Mouse (Mus musculus): ENCODE results near the gene Fam208b. TPM values are rescaled to one million over a fixed set of nuclear protein-coding genes. Genes with fewer than 3 reads are reported as not detected.
A peak's percentile ranks its signal among the peaks of the same experiment; 100 is the strongest.
"Not testable (repeated sequence)": the region's sequence is repeated elsewhere in the genome, so short reads cannot be mapped to it uniquely, and the experiment has no call there.

The Fam208b gene
- polyA plus RNA-seq, 1 experiment from 2014 or later, result 13.5 TPM

DNA sequence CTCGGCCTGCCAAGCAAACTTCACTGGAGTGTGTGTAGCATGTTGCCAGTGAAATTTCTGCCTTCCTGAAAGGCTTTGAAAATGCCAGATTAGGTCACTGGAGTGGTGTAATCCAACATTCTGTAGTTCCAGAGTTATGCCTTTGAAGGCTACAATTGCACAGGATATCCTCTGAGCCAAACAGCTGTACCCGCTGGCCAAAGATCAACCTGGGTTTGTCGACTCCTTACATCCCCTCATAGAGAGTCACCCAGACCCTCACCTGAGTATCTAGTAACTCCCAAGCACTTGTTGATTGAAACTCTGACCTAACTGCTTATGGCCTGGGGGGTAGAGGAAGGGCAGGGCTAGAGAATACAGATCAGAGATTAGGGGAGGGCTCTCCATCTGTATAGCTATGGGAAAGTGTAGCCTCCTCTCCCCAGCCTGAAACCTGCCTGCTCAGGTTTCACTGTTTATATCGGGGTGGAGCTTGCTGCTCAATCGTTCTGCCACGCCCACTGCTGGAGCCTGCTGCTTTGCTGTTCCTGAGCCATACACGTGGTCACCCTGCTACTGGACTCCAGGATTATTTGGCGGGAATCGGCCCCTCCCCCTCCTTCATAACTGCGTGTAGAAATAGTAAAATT lies 79.1 kb downstream of the Fam208b start:
- H3K4me1 ChIP-seq (replicated peaks), result peaks cover under 1% of the 10 kb centered on the region
- H3K36me3 ChIP-seq, result no peaks in the 10 kb centered on the region
- no peak overlapping the region for H3K27ac ChIP-seq (replicated peaks)
- no peak overlapping the region for H3K4me3 ChIP-seq
- no peak overlapping the region for H3K9ac ChIP-seq
- 68% methylated on average over 10 of the region's 10 CpGs for WGBS
- no peaks in the 10 kb centered on the region for H3K27me3 ChIP-seq
- H3K4me2 ChIP-seq, result no peak overlapping the region
- no peak for ATAC-seq (ENCODE audit: low FRiP score, low read depth)
- H3K9me3 ChIP-seq, result no peaks in the 10 kb centered on the region

DNA sequence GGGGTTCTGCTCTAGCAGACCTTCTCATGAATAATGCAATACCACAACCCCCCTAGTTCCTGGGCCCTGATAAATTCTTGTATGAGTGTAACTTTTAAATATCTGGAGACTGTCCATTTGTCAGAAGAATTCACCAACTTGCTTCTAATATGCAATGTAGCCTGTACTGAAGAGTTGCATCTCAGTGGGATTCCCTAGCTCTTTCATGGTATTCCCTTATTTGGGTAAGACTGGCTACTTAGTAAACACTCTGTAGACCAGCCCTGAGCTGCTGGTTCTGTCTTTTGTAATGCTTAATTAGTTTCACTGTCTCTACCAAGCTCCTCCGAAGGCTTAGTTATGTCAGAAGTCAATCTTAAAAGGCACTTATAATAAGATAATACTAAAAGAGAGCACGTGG lies 79.7 kb downstream of the Fam208b start:
- not testable (repeated sequence) for ATAC-seq (ENCODE audit: low FRiP score, low read depth); H3K4me2 ChIP-seq; H3K36me3 ChIP-seq; H3K9ac ChIP-seq; H3K9me3 ChIP-seq; H3K27me3 ChIP-seq; H3K4me1 ChIP-seq (replicated peaks); H3K4me3 ChIP-seq; H3K27ac ChIP-seq (replicated peaks)
- 48% methylated on average over 2 of the region's 2 CpGs for WGBS

GRCm38 (mm10) chr13:3530451-3530850 lies 80.5 kb downstream of the Fam208b start:
- Histone ChIP-seq H3K4me3 (no peak overlapping the region), H3K9ac (no peak overlapping the region), H3K27ac (replicated peaks) (no peak overlapping the region), H3K4me1 (replicated peaks) (no peaks in the 10 kb centered on the region), H3K36me3 (no peaks in the 10 kb centered on the region), H3K27me3 (no peaks in the 10 kb centered on the region), H3K4me2 (no peak overlapping the region), H3K9me3 (no peaks in the 10 kb centered on the region)
- no peak for ATAC-seq (ENCODE audit: low FRiP score, low read depth)
- whole genome bisulfite sequencing, result 62% methylated on average over 3 of the region's 3 CpGs

- H3K27ac ChIP-seq (replicated peaks), result no peak overlapping the region
- no peaks in the 10 kb centered on the region for H3K9me3 ChIP-seq
- H3K4me2 ChIP-seq, result no peak overlapping the region
- 77% methylated on average over 8 of the region's 8 CpGs for WGBS
- H3K4me1 ChIP-seq (replicated peaks), result no peaks in the 10 kb centered on the region
- ATAC-seq (ENCODE audit: low FRiP score, low read depth), result no peak
- no peak overlapping the region for H3K4me3 ChIP-seq
- no peaks in the 10 kb centered on the region for H3K27me3 ChIP-seq
- no peak overlapping the region for H3K9ac ChIP-seq
- no peaks in the 10 kb centered on the region for H3K36me3 ChIP-seq
Measured at GRCm38 (mm10) chr13:3526328-3526727, 84.6 kb downstream of the Fam208b start.

- H3K27ac ChIP-seq (replicated peaks), result no peak overlapping the region
- no peak overlapping the region for H3K4me3 ChIP-seq
- no peak overlapping the region for H3K9ac ChIP-seq
- no peak overlapping the region for H3K4me2 ChIP-seq
- H3K9me3 ChIP-seq, result no peaks in the 10 kb centered on the region
- no peak for ATAC-seq (ENCODE audit: low FRiP score, low read depth)
- 55% methylated on average over 4 of the region's 4 CpGs for WGBS
- no peaks in the 10 kb centered on the region for H3K36me3 ChIP-seq
- no peaks in the 10 kb centered on the region for H3K4me1 ChIP-seq (replicated peaks)
- H3K27me3 ChIP-seq, result no peaks in the 10 kb centered on the region
Measured at GRCm38 (mm10) chr13:3525611-3526051, 85.3 kb downstream of the Fam208b start.

DNA sequence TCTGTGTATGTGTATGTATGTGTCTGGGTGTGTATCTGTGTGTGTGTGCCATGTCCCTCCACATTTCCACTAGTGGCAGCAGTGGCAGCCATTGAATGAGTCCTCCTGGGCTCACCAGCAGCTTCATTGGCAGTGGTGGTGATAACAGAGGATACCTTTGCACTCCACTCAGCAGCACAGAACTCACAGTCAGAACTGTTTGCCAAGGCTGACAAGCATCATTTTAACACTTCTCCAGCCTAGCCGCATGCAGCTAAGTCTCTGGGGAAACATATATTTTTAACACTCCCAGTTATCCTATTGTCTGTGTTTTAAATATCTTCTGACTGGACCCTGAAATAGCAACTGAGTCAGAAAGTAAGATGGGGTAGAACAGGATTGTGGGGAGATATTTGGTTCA lies 87.0 kb downstream of the Fam208b start:
- H3K9ac ChIP-seq, result no peak overlapping the region
- 74% methylated on average over 1 of the region's 1 CpGs for WGBS
- ATAC-seq (ENCODE audit: low FRiP score, low read depth), result no peak
- H3K4me3 ChIP-seq, result no peak overlapping the region
- no peak overlapping the region for H3K27ac ChIP-seq (replicated peaks)
- no peaks in the 10 kb centered on the region for H3K9me3 ChIP-seq
- H3K4me2 ChIP-seq, result no peak overlapping the region
- H3K27me3 ChIP-seq, result no peaks in the 10 kb centered on the region
- H3K4me1 ChIP-seq (replicated peaks), result no peaks in the 10 kb centered on the region
- H3K36me3 ChIP-seq, result no peaks in the 10 kb centered on the region

DNA sequence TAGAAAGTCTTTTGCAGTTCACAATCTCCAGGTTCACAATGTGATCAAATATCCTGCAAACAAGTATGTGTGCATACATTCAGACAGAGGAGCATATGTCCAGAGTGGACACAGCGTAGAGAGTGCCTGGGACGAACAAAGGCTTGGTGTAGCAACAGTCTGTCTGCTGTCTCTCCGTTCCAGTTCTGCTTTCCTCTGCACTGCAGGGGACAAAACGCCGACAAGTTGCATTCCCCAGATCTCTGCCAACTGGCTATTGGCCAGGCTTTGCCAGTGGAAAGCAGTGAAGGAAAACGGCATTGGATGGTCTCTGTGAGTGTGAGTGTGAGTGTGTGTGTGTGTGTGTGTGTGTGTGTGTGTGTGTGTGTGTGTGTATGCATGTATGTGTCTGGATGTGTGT lies 87.4 kb downstream of the Fam208b start:
- Histone ChIP-seq H3K9me3 (no peaks in the 10 kb centered on the region), H3K9ac (no peak overlapping the region), H3K4me2 (0 out of 2 replicates have a peak overlapping the region, but pooled peaks have one; percentile 4), H3K36me3 (no peaks in the 10 kb centered on the region), H3K4me1 (replicated peaks) (no peaks in the 10 kb centered on the region), H3K27me3 (no peaks in the 10 kb centered on the region), H3K27ac (replicated peaks) (no peak overlapping the region), H3K4me3 (no peak overlapping the region)
- 45% methylated on average over 6 of the region's 6 CpGs for WGBS
- peak; percentile 79; the same call in 1 of the 2 replicates for ATAC-seq (ENCODE audit: low FRiP score, low read depth)

DNA sequence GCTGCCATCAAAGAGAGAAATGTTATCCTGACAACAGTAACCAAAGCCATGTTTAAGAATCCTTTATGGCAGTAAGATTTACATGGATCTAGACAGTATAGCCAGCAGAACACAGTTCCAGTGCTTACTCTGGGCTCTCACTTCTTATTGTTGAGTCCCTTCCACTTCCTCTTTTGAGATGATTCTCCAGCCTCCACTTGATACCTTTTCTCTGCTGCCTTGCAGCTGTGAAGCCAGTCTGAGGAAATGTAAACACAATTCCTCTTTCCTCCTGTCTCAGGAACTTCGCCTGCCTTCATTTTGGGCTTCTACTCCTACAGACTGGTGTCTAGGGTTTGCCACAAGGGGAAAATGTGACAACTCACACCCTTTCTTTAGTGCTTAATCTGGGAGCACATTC lies 90.9 kb downstream of the Fam208b start:
- H3K9me3 ChIP-seq; H3K27me3 ChIP-seq; ATAC-seq (ENCODE audit: low FRiP score, low read depth); H3K4me1 ChIP-seq (replicated peaks); H3K9ac ChIP-seq; H3K36me3 ChIP-seq; H3K4me3 ChIP-seq; H3K4me2 ChIP-seq; H3K27ac ChIP-seq (replicated peaks): not testable (repeated sequence)
- 61% methylated on average over 1 of the region's 1 CpGs for WGBS

DNA sequence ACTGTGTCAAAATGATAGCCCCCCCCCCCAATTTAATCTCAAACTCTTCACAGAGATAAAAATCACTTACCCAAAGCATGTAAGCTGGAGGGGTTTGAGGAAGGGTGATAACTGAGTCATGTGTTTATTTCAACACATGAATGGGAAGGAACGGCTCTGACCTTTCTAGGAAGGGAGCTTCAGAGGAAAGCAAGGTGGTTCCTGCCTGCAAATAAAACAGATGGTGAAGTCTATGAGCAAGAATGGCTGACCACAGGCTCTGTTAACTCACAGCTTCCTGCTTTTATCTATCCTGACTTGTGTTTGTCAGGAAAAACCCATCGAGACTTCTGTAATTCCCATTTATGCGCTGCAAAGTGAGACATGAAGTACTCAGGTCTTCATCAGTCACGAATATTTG lies 91.6 kb downstream of the Fam208b start:
- H3K4me1 ChIP-seq (replicated peaks); H3K4me2 ChIP-seq; ATAC-seq (ENCODE audit: low FRiP score, low read depth); H3K9me3 ChIP-seq; H3K4me3 ChIP-seq; H3K36me3 ChIP-seq; H3K9ac ChIP-seq; H3K27me3 ChIP-seq; H3K27ac ChIP-seq (replicated peaks): not testable (repeated sequence)
- 82% methylated on average over 3 of the region's 4 CpGs for whole genome bisulfite sequencing

Other genes starting within 250 kb of the Fam208b start
- gene Gdi2, start 73.0 kb downstream of the Fam208b start, polyA plus RNA-seq (2015; fragmentation: Nextera tagmentation; extraction: Ambion mirVana), result 398 and 401 TPM in 2 replicates
- gene Asb13, start 22.9 kb upstream of the Fam208b start, polyA plus RNA-seq (2015; fragmentation: Nextera tagmentation; extraction: Ambion mirVana), result 13.4 and 17.9 TPM in 2 replicates
- 0.21 TPM in 1 of 2 replicates, not detected in the other for gene Calml3, start 193.2 kb upstream of the Fam208b start, polyA plus RNA-seq (2015; fragmentation: Nextera tagmentation; extraction: Ambion mirVana)
- gene Calm4, start 226.6 kb upstream of the Fam208b start, polyA plus RNA-seq (2015; fragmentation: Nextera tagmentation; extraction: Ambion mirVana), result 0.27 TPM in 1 of 2 replicates, not detected in the other
- not detected in 2 replicates for gene Calm5, start 243.1 kb upstream of the Fam208b start, polyA plus RNA-seq (2015; fragmentation: Nextera tagmentation; extraction: Ambion mirVana)